Mouse (Mus musculus): Measurements from ENCODE around the gene Dennd5a.

The Dennd5a gene

DNA sequence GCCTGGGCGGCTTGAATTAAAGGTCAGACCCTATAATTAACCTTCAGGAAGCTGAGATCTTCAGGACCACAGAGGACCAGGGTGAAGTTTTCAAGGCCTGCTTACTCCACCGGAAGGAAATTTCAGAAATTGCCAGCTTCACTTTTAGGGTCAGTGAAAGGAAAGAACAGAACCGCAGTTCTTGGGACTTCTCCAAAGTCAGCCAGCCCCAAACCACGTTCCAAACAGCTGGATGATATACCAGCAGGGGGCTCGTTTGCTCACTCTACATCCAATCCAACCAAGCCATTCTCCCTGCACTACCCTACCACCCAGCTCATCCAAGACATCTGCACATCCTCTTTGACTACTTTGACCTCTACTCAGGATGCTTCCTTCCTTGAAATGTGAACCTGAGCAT is 71.0 kb downstream of the Dennd5a start:
- in situ Hi-C loops (cut with MboI, MseI) = no loop called here

DNA sequence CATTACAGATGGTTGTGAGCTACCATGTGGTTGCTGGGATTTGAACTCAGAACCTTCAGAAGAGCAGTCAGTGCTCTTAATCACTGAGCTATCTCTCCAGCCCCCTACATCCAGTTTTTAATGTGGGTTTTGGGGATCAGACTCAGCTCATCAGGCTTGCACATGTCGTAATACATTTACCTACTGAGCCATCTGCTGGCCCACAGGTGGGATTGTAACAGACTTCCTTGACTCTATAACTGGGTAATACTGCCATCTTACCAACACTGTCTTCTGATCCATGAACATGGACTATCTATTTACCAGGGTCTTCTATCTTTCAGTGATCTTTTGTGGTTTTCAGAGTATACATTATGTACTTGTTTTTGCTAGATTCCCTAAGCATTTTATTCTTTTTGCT is 74.0 kb downstream of the Dennd5a start:
- in situ Hi-C loops (cut with MboI, MseI) = no loop called here

DNA sequence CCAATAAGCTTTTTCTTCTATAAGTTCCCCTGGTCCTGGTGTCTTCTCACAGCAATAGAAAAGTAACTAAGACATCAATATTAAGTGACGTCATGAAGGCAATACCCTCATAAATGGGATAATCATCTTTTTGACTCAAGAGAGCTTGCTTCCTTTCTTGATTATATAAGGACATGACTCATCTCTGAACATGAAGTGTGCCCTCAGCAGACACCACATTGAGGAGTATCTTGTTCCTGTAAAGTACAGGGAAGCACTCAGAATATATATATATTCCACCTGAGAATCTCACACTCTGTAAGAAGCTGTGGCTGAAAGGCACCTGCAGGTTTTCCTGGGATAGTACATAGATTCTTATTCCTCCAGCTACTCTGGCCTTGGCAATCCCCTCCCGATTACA is 77.7 kb downstream of the Dennd5a start:
- in situ Hi-C loops (cut with MboI, MseI) = no loop called here

DNA sequence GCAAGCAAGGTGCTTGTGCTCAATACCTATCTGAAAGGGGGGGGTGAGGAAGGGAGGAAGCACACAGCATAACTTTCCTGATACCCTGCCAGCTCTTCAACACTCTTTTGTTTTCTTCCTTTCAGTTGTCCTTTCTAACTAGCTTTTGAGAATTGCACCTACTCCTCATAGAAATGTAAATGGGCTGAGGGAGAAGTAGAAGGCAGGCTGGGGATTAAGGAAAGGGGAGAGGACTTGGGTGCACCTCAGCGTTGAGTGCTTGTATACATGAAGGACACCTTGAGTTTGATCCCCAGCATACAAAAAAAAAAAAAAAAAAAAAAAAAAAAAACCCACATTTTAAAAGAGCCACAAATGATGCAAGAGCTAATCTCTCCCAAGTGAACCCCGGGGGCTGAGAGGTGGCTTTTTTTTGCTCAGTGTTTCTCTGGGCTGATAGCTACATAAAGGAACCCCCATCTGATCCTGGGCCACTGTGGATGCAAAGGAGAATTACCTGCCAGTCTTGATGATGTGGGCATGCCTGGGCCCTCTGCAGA is 78.6 kb downstream of the Dennd5a start:
- in situ Hi-C loops (cut with MboI, MseI) = no loop called here

DNA sequence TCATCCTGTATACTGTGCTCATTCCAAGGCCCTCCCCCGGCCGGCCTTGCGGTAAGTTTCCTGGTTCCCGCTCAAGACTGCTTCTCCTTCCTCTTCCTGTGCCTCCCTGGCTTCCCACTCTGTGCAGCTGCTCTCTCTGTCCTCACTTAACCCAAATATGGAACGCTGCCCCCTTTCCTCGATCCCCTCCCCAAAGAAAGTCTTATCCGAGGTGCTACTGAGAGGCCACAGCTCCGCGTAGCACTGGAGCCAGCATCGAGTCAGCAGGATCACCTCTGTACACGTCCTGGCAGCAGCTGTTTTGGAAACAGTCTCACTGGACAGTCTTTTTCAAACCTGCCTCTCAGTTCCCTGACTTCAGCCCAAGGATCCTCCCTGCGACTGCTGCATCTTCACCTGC is 81.1 kb downstream of the Dennd5a start:
- in situ Hi-C loops (cut with MboI, MseI) = no loop called here

DNA sequence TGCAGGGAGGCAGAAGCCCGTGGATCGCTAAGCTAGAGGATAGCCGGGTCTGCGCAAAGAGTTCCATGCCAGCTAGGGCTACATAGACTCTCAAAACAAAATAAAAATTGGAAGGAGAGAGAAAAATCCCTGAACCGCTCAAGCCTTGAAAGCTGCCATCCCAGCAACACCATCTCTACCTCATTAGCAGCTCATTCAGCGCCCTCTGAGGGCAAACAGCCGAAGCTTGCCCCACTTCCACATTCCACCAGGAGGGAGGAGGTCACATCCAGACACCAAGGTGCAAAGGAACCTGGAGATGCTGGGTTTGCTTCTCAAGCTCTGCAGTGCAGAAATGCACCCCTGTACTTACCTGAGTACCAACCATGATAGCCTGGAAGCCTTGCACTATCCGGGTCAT is 84.2 kb downstream of the Dennd5a start:
- in situ Hi-C loops (cut with MboI, MseI) = no loop called here

DNA sequence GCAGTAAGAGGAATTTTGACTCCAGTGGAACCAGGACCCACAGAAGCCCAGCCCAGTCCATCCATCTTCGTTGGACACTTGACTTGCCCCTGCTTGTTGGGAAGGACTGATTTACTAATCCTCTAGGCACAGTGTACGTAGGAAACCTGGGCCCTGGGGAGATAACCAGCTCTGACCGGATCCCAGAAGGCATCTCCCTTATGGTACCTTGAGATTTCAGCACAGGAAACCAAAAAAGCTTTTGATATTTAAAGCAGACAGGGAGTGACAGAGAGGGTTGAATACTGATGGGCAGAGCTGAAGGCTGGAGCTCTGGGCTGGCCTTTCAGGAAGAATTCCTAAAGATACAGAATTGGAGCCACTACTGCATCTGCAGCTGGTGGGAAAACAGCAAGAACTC is 84.7 kb downstream of the Dennd5a start:
- in situ Hi-C loops (cut with MboI, MseI) = no loop called here

DNA sequence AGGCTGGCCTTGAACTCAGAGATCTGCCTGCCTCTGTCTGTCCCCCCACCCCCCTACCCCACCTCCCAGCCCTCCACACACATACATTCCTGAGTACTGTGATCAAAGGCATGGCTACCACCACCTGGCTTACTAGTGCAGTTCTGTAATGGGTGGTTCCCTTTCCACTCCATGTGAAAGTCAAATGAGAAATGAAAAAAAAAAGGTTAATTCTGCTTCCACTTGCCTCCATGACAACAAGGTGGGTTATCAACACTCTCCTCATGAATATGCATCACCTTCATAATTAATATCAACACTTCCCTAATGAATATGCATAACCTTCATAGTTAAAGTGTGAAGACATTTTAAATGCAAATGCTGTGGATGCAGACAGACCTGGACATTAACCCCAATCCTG is 85.2 kb downstream of the Dennd5a start:
- in situ Hi-C loops (cut with MboI, MseI) = no loop called here

DNA sequence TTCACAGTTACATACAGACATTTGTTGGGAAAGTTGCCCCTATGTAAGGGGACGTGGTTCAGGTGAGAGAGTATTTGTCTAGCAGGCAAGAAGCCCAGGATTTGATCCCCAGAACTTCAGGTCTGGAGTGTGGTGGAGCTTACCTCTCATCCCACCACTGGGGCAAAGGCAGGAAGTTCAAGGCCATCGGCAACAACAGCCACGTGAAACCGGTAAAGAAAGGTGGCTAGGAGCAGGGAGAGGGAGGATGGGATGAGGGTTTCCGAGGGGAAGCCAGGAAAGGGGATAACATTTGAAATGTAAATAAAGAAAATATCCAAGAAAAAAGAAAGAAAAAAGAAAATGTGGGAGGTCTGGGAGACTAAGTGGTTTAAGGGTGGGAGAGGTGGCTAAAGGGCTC is 87.1 kb downstream of the Dennd5a start:
- in situ Hi-C loops (cut with MboI, MseI) = no loop called here

DNA sequence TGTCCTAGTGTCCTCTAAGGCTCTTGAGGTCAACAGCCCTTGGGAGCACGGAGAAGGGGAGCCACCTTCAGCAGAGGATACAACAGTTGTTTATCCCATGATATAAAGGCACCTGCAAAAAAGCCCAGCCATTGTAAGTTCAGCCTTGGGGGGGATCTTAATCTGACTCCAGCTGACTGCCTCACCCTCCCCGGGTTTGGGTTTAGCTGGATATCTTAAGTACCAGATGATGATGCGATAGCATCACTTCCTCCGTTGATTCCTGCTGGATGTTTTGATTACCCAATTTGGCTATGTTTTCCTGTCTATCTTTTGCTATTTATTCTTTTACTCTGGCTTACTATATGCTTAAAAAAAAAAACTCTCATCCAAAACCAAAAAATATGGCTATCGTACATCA is 89.0 kb downstream of the Dennd5a start:
- in situ Hi-C loops (cut with MboI, MseI) = no loop called here

DNA sequence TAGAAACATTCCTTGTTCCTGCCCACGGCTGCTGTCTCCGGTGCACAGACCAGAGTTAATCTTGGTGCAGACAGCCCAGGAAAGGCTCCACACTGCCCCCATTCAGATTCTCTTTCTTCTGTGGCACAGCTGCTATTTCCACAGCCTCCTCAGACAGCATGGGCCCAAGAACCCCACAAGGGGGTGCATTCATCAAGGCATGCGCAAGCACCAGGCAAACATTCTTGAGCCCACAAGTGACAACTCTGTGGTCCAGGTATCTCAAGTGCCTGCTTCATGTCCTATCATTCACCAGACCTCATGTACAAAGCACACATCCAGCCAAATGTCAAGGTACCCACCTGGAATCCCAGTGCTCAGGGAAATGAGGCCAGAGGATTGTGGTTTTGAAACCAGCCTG is 91.8 kb downstream of the Dennd5a start:
- in situ Hi-C loops (cut with MboI, MseI) = no loop called here

DNA sequence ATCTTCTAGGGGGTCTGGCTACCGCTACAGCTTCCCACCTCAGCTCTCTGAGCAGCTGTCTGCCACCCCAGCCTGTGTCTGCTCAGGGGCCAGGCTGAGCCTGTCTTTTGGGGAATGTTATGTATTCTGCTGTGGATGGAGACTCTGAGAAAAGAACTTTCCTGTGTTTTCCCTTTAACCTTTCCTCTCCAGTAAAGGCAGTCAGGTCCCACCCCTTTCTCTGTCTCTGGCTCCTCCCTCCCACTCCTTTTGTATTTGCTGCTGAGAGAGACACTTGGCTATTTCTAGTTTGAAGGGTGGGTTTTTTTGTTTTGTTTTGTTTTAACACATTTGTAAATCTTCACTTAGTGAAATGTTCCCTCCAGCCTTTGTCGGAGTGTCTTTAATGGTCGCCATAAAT is 93.6 kb downstream of the Dennd5a start:
- in situ Hi-C loops (cut with MboI, MseI) = no loop called here

DNA sequence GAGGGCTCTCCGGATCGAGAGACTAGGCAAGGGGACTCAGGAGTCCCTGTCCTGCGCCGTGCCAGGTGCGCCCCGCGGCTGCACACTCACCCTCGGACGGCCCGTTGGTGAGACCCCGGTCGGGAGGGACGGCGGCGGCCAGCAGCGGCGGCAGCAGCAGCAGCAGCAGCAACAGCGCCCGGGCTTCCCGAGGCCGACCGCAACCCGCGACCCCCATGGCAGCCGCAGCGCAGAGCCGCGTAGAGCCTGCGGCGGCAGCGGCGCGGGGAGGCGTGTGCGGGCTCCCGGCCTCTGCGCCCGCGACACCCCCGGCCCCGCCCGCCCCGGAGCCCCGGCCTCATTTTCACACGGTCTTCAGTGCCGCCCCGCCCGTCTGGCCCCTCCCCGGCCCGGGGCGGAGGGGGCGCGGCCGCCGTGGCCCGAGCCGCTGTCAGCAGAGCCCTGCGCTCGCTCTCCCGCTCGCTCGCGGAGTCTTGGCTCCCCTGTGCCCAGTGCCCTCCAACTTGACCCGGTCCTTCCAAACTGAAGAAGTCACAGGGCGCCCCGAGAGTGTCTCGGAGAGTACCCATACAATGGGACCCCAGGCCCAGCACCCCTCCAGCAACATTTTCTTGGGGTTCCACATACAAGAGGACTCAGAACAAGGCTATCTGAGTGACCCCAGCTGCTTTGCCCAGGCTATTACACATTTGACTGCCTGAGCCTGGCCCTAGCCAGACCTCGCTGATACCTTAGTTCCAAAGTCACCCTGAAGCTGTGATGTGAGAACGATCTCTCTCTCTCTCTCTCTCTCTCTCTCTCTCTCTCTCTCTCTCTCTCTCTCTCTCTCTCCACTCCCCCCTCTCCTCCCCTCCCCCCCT is 94.7 kb downstream of the Dennd5a start, which contains the start of gene Scube2:
Gene Scube2, minus strand, starts transcription at position 310 of the 860 bp plus-strand sequence.
- in situ Hi-C loops (cut with MboI, MseI) = no loop called here

DNA sequence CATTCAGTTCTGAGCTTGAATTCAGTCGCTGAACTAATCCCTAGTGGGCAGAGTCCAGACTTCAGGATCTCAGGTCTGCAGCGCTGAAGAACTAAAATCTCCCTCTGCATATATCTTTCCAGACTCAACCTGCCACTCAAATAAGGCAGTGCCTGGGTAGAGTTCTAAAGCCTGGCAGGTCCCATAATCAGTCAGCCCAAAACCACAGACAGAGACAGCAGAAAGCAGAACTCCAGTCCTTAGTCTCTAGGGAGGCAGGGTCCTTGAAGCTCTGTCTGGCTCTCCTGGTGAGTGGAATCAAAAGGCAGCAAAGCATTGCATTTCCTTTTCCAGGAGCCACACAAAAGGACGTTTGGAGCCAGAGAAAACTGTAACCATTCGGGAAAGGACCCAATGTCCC is 96.7 kb downstream of the Dennd5a start:
- in situ Hi-C loops (cut with MboI, MseI) = no loop called here

DNA sequence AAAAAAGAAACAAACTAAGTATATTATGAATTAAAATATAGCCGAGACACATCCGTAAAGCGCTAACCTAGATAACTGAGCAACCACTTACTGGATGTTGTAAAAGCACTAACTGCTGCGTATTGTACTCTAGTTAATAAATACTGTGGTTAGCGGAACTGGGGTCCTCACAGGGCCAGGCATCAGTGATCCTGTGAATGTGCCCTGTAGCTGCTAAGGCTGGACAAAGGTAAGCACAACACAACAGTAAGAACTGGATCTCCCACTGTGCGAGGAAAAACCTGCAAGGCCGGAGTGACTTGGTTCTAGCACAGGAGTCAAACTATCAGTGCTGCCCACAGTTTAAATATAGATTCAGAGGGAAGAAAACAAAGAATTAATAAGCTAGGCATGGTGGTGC is 100.1 kb downstream of the Dennd5a start:
- in situ Hi-C loops (cut with MboI, MseI) = no loop called here

DNA sequence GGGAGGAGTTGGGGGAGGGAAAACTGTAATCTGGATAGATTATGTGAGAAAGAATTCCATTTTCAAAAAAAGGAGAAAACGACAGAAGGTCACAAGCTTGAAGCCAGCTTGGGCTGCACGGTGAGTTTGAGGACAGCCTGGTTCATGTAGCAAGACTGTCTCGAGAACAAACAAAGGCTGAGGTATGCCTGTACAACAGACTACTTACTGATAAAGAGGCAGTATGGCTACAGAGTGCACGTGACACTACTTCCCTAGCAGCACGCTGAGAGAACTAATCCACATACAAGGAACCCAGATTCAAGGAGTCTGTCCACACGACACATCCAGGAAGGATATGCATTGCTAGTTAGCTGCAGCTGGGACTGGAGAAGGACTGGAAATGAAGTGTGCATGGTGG is 100.9 kb downstream of the Dennd5a start:
- in situ Hi-C loops (cut with MboI, MseI) = no loop called here

DNA sequence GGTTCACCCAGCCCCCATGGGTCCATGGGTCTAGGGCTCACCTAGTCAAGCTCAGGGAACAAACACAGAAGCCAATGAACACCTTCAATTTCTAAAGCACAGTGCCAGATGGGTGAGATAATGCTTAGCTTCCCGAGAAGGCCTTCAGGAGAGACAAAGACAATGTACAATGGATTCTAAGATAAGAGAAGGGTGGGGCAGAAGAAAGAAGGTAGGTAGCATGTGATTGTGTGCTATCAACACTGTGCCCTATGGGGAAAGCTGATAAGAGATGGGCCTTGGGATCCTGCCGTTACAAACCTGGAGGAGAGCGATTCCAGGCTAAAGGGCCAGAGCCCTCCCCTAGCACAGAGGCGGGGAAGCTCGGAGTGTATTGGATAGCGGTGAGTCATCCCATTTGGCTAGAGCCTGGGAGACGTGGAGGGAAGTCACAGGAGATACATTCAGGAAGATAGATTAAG is 107.5 kb downstream of the Dennd5a start:
- in situ Hi-C loops (cut with MboI, MseI) = no loop called here

DNA sequence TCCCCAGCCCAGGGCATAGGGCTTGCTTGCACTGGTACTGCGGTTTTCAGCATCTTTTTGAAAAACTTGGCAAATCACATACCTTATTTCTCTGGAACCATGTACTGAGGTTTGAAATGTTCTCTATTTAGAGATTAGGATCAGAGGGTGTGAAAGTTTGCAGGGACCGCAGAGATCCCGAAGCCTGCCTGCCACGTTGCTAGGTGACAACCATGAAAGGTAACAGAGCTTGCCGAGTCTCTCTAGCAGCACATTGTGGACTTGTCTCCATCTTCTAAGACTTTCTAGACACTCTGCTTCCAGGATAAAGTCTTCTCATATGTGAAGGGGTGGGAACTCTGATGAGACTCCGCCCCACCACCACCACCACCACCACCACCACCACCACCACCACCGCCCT is 108.3 kb downstream of the Dennd5a start:
- in situ Hi-C loops (cut with MboI, MseI) = no loop called here

DNA sequence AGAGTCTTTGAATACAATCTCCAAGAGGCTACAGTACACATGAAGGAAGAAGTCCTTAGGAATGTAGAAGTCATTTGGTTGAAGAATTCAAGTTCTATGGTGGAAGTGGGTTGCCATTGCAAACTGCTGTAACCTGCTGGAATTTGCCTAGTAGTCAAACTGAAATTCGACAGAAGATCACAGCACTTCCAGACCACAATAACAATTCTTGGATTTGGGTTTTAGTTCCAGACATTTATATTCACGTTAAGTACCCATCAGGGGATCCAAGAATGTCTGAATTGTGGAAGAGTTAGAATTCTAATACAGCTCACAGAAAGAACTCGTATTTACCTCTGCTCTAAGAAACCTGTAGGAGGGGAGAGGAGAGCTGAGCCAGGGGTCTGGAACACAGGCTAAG is 109.7 kb downstream of the Dennd5a start:
- in situ Hi-C loops (cut with MboI, MseI) = no loop called here

DNA sequence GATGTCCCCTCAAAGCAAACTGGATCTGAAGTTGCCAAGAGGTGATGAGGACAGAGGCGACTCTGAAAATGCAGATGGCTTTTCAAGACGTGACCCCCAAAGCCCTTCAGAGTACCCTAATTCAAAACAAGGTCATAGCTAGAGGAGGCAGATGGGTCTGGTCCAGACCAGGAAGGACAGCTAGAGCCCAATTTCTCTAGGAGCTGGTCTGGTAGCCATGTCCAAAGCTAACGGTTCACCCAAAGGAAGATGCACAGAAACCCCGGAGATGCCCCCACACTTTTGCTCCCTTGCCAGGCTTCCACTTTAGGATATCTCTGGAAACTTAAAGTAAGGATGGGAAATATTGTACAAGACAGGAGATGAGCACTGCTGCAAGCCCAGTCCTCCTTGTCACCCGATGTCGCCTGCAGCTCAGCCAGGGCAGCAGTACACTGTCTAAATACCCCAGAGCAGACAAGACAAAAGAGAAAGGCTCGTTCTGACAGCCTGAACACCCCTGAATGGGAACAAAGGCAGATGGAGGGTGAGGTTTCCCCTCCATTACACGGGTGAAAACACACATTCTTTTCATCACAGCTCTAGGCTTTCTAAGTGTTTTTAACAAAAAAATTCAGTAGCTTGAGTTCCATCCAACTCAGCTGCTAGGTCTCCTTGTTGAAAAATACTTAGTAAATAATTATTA is 110.4 kb downstream of the Dennd5a start:
- in situ Hi-C loops (cut with MboI, MseI) = no loop called here

DNA sequence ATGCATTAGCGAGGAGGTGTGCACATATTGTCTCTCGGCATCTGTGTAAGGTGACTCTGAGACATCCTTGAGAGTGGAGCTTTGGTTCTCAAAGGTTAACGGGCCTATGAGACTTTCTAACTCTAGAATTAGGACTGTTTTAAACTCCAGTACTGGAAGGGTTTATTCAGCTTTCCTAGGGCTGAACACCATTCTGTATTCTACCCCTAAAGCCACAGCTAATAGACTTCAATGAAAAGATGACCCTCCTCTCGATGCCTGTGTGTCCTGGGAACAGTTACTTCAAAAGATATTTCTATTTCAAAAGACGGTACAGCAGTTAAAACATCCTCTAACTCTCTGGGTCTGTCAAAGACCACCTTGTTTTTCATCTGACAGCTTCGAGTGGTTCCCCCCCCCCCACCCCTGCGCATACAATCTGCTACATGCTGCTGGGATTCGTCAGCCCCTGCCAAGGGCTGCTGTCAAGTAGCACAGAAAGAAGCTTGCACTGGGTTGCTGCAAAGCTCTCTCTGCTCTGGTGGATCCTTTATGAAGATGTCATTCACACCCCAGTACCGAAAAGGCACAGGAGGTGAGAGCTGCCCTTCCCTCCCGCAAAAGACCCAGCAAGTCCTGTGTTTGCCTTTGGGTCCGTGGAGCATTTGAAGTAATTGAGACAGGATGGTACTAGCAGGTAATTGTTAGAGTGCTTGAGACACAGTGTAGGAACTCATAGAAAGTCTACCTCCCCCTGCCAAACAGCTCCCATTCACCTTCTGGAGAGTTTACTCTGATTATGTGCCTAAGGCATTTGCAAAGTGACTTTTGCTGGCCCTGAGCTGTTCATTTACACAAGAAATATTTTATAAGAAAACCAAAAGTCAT is 111.2 kb downstream of the Dennd5a start:
- in situ Hi-C loops (cut with MboI, MseI) = no loop called here

DNA sequence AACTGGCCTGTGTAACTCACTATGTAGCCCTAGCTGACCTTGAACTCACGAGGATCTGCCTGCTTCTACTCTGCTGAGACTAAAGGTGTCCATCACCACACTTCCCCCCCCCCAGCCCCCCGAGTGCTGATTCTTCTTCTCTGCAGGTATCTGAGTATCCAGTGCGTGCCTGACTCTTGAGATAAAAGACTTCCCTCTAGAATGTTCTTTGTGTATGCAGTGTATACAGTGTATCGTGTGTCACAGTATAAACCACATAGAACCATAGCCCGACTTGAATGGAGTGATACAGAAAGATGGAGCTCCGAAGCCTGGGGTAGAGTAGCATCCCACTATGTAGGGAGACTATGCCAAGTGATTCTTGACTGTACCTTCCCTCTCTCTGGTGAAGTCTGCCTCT is 116.2 kb downstream of the Dennd5a start:
- in situ Hi-C loops (cut with MboI, MseI) = no loop called here
